Mouse (Mus musculus) kidney, embryonic 15.5 days (tissue): ENCODE results near the gene Olfr1502. TPM values are rescaled to one million over a fixed set of nuclear protein-coding genes. Genes with fewer than 3 reads are reported as not detected.
"Not testable (repeated sequence)": the region's sequence is repeated elsewhere in the genome, so short reads cannot be mapped to it uniquely, and the experiment has no call there.

Experiments
- ATAC-seq: fragments of 200-750 bp; cut with Nextera tagmentation; replicated peaks from 2 replicates; pipeline ENCODE4 v1.8.0; 2017; ENCODE audit warnings: moderate TSS enrichment; ENCODE audit not compliant: low FRiP score
- H3K27ac ChIP-seq: fragments of 300-500 bp; sonication (generic); 2 replicates; pipeline ENCODE4 v1.5.1; 2015; ENCODE audit warnings: mild to moderate bottlenecking, inconsistent platforms
- H3K27me3 ChIP-seq: fragments of 300-500 bp; sonication (generic); 2 replicates; pipeline ENCODE4 v1.6.1; 2015; ENCODE audit warnings: inconsistent platforms
- H3K36me3 ChIP-seq: fragments of 300-500 bp; sonication (generic); 2 replicates; pipeline ENCODE4 v1.6.1; 2015; ENCODE audit warnings: inconsistent platforms
- H3K4me1 ChIP-seq: fragments of 300-500 bp; sonication (generic); 2 replicates; pipeline ENCODE4 v1.6.1; 2015; ENCODE audit warnings: inconsistent platforms
- H3K4me2 ChIP-seq: fragments of 300-500 bp; sonication (generic); 2 replicates; pipeline ENCODE4 v1.6.1; 2015; ENCODE audit warnings: moderate library complexity, mild to moderate bottlenecking, inconsistent platforms
- H3K4me3 ChIP-seq: fragments of 300-500 bp; sonication (generic); replicated peaks from 2 replicates; pipeline ENCODE4 v1.5.1; 2015; ENCODE audit warnings: mild to moderate bottlenecking, inconsistent platforms
- H3K9ac ChIP-seq: fragments of 300-500 bp; sonication (generic); 2 replicates; pipeline ENCODE4 v1.6.1; 2015; ENCODE audit warnings: mild to moderate bottlenecking, inconsistent platforms
- H3K9me3 ChIP-seq: fragments of 300-500 bp; sonication (generic); replicated peaks from 2 replicates; pipeline ENCODE4 v1.6.1; 2016; ENCODE audit warnings: inconsistent platforms
- WGBS: fragments of 180-500 bp; shearing (Covaris S2); methylation state at CpG from one replicate; pipeline ENCODE4 v1.1.7; 2015; ENCODE audit warnings: mixed read lengths; 5-methylcytosine and 5-hydroxymethylcytosine counted together
- polyA plus RNA-seq: library from polyadenylated mRNA; unstranded; fragments of >200 nt; fragmentation: Nextera tagmentation; extraction: Ambion mirVana; gene quantifications from 2 replicates; pipeline ENCODE4 v1.2.1, GENCODE M21; 2015

The Olfr1502 gene
- polyA plus RNA-seq: not detected in 2 replicates

DNA sequence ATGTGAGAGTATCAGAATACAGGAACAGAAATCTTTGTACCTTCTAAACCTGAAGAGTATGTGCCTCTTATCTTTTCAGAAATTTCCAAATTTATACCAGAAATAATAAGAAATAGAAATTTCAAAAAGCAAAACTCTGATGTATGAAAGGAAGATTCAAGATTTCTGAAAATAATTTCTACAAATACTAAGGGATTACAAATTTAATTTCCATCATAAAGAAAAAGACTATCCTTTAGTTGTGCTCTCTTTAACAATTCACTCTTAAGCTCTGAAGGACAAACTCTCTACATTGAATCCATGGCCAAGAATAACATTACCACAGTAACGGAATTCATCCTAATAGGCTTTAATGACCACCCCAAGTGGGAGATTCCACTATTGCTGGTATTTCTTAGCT, at the start of gene Olfr1502:
Olfr1502 (plus strand) TSS at position 301 of the 400 bp plus-strand sequence.
- no peaks in the 10 kb centered on the region for H3K9me3 ChIP-seq
- ATAC-seq: no peak
- WGBS: 84% methylated on average over 1 of the region's 1 CpGs

GRCm38 (mm10) chr19:13812823-13813222, 48.8 kb upstream of the Olfr1502 start:
- Histone ChIP-seq H3K9me3 (no peaks in the 10 kb centered on the region), H3K36me3 (no peaks in the 10 kb centered on the region), H3K9ac (no peak overlapping the region), H3K4me3 (no peak overlapping the region), H3K4me1 (no peaks in the 10 kb centered on the region), H3K27ac (no peak overlapping the region), H3K4me2 (no peak overlapping the region), H3K27me3 (no peaks in the 10 kb centered on the region)
- 66% methylated on average over 2 of the region's 2 CpGs for WGBS
- no peak for ATAC-seq

More for the DNA sequence above, at the start of gene Olfr1502:
- Histone ChIP-seq H3K4me3 (no peak within 1 kb of the TSS), H3K4me1 (no peaks in the 10 kb centered on the region), H3K27ac (no peak within 1 kb of the TSS), H3K9ac (no peak within 1 kb of the TSS), H3K27me3 (no peaks in the 10 kb centered on the region), H3K36me3 (no peaks in the 10 kb centered on the region), H3K4me2 (no peak within 1 kb of the TSS)

DNA sequence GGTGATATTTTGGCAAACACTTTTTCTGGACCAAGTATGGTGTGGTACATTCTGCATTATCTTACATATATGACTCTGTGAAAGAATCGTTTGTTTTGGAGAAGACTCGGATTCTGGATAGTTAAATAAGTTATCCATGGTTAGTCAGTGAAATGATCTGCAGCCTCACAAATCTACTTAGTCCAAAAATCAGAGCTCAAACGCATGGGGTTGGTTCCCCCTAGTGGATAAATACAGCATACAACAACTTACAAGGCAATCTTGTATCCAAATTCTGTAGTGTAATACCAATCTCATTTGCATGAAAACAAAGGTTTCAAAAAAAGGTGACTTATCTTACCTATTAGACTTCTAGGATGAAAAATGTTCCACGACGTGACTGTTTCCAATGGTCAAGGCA, 42.8 kb upstream of the Olfr1502 start:
- no peak for ATAC-seq
- H3K9ac ChIP-seq: no peak overlapping the region
- H3K4me1 ChIP-seq: no peaks in the 10 kb centered on the region
- no peaks in the 10 kb centered on the region for H3K27me3 ChIP-seq
- no peaks in the 10 kb centered on the region for H3K9me3 ChIP-seq
- no peak overlapping the region for H3K27ac ChIP-seq
- no peak overlapping the region for H3K4me2 ChIP-seq
- WGBS: 37% methylated on average over 5 of the region's 5 CpGs
- no peak overlapping the region for H3K4me3 ChIP-seq
- no peaks in the 10 kb centered on the region for H3K36me3 ChIP-seq

- ATAC-seq: no peak
- H3K9me3 ChIP-seq: no peaks in the 10 kb centered on the region
- H3K4me3 ChIP-seq: no peak within 1 kb of the TSS
- H3K9ac ChIP-seq: no peak within 1 kb of the TSS
- no peak within 1 kb of the TSS for H3K4me2 ChIP-seq
- H3K4me1 ChIP-seq: no peaks in the 10 kb centered on the region
- no peaks in the 10 kb centered on the region for H3K27me3 ChIP-seq
- no peak within 1 kb of the TSS for H3K27ac ChIP-seq
- H3K36me3 ChIP-seq: no peaks in the 10 kb centered on the region
Observed at GRCm38 (mm10) chr19:13819347-13819746, 42.2 kb upstream of the Olfr1502 start, which contains the start of gene Olfr1499. TSS of gene Olfr1499 (minus strand) at chr19:13819447.

DNA sequence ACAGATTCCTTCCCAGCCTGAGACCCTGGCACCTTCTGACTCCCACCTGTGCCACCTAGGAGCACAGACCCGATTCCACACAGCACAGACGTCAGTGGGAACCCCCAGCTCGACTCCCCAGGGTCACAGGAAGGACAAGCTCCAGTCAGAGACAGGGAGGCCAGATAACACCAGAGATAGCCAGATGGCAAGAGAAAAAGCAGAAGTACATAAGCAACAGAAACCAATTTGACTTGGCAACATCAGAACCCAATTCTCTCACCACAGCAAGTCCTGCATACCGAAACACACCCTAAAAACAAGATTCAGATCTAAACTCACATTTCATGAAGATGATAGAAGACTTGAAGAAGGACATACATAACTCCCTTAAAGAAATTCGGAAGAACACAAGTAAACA, 40.7 kb upstream of the Olfr1502 start:
- Histone ChIP-seq H3K36me3 (no peaks in the 10 kb centered on the region), H3K4me1 (no peaks in the 10 kb centered on the region), H3K27me3 (no peaks in the 10 kb centered on the region), H3K27ac (no peak overlapping the region), H3K9ac (no peak overlapping the region), H3K4me3 (no peak overlapping the region), H3K9me3 (no peaks in the 10 kb centered on the region), H3K4me2 (no peak overlapping the region)
- ATAC-seq: no peak
- 64% methylated on average over 5 of the region's 5 CpGs for WGBS

DNA sequence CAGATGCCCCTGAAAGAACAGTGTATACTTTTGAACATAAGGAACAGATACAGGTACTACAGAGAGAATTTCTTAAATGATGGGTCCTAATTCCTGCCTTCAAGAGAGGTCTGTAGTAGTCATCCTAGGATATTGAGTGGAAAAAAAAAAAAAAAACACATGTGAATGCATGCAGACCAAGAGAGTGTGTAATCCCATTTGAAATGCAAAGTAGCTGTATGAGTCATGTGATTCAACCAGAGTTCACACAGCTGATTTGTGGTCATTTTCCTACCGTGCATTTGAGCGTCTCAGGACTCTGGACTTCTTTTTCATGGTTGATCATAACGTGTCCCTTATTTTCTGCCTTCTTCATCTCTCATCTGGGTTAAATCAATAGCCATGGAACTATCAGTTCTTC, 33.1 kb upstream of the Olfr1502 start:
- 74% methylated on average over 3 of the region's 3 CpGs for WGBS
- Histone ChIP-seq H3K4me2 (no peak overlapping the region), H3K4me3 (no peak overlapping the region), H3K27ac (no peak overlapping the region), H3K4me1 (no peaks in the 10 kb centered on the region), H3K9ac (no peak overlapping the region), H3K36me3 (no peaks in the 10 kb centered on the region), H3K9me3 (no peaks in the 10 kb centered on the region), H3K27me3 (no peaks in the 10 kb centered on the region)
- ATAC-seq: no peak

DNA sequence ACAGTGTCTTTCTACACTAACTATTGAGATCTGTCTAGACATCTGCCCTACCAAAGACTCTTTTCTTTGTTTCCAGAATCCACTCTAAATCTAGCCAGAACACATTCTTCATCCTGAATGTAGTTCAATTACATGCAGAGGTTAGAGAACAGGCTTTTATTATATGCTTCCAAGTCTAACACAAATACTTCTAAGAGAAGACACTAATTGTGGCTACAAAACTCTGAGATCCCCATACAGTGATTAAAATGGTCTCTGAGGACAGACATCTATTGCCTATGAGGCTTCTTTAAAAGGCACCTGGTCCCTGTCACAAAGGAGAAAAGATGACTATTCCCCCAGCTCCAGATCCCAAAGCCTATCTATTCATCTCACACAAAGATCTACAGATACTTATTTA, 31.2 kb upstream of the Olfr1502 start, which contains the start of gene Olfr1500:
Olfr1500 (minus strand) TSS at position 101 of the 400 bp plus-strand sequence.
- ATAC-seq: no peak
- no peak within 1 kb of the TSS for H3K4me3 ChIP-seq
- H3K9me3 ChIP-seq: no peaks in the 10 kb centered on the region
- no peak within 1 kb of the TSS for H3K4me2 ChIP-seq
- H3K27ac ChIP-seq: no peak within 1 kb of the TSS
- no peaks in the 10 kb centered on the region for H3K36me3 ChIP-seq
- H3K9ac ChIP-seq: no peak within 1 kb of the TSS
- H3K27me3 ChIP-seq: no peaks in the 10 kb centered on the region
- no peaks in the 10 kb centered on the region for H3K4me1 ChIP-seq

GRCm38 (mm10) chr19:13850592-13850991, 11.0 kb upstream of the Olfr1502 start, which contains the start of gene Olfr1501:
TSS of gene Olfr1501 (minus strand) at chr19:13850692.
- H3K27me3 ChIP-seq, H3K4me2 ChIP-seq, ATAC-seq, H3K4me1 ChIP-seq, H3K36me3 ChIP-seq, H3K4me3 ChIP-seq, H3K9me3 ChIP-seq, H3K27ac ChIP-seq, H3K9ac ChIP-seq: not testable (repeated sequence)

DNA sequence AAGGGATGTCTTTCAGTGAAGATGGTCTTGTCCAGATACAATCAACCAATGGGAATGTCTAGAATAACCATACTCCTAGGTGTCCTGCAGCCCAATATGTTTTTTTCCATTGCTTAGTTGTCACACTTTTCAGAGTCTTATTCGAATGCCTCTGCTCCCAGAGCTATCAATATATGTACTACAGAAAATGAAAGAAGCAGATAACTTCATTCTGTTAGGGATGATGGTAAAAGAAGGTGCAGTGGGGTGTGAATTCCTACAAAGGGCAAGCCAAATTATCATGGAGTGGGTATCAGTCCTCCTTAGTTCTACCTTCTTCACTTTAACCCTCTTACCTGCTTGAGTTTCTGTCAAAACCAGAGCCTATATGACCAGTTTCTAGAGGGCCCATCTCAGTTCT, 36.2 kb downstream of the Olfr1502 start, which contains the start of gene Olfr1504:
Olfr1504 (minus strand) TSS at position 101 of the 400 bp plus-strand sequence.
- Histone ChIP-seq H3K4me3 (no peak within 1 kb of the TSS), H3K36me3 (no peaks in the 10 kb centered on the region)
- WGBS: 72% methylated on average over 1 of the region's 1 CpGs

More for the DNA sequence above, 36.2 kb downstream of the Olfr1502 start, which contains the start of gene Olfr1504:
- no peaks in the 10 kb centered on the region for H3K4me1 ChIP-seq
- ATAC-seq: no peak
- H3K9me3 ChIP-seq: no peaks in the 10 kb centered on the region
- no peaks in the 10 kb centered on the region for H3K27me3 ChIP-seq
- no peak within 1 kb of the TSS for H3K4me2 ChIP-seq
- H3K9ac ChIP-seq: no peak within 1 kb of the TSS
- H3K27ac ChIP-seq: no peak within 1 kb of the TSS

Other genes starting within 250 kb of the Olfr1502 start
- gene Olfr1487, start 244.4 kb upstream of the Olfr1502 start, polyA plus RNA-seq: not detected in 2 replicates
- gene Olfr1489, start 230.2 kb upstream of the Olfr1502 start, polyA plus RNA-seq: not detected in 2 replicates
- not detected in 2 replicates for gene Olfr1490, start 210.7 kb upstream of the Olfr1502 start, polyA plus RNA-seq
- gene Olfr1491, start 164.5 kb upstream of the Olfr1502 start, polyA plus RNA-seq: not detected in 2 replicates
- not detected in 2 replicates for gene Olfr1493-ps1, start 138.5 kb upstream of the Olfr1502 start, polyA plus RNA-seq
- gene Olfr1494, start 122.1 kb upstream of the Olfr1502 start, polyA plus RNA-seq: not detected in 2 replicates
- not detected in 2 replicates for gene Olfr1495, start 97.2 kb upstream of the Olfr1502 start, polyA plus RNA-seq
- not detected in 2 replicates for gene Olfr1496, start 83.9 kb upstream of the Olfr1502 start, polyA plus RNA-seq
- gene Olfr1497, start 63.6 kb upstream of the Olfr1502 start, polyA plus RNA-seq: not detected in 2 replicates
- gene Olfr1499, start 42.3 kb upstream of the Olfr1502 start, polyA plus RNA-seq: not detected in 2 replicates
- not detected in 2 replicates for gene Olfr1500, start 31.3 kb upstream of the Olfr1502 start, polyA plus RNA-seq
- gene Olfr1501, start 11.1 kb upstream of the Olfr1502 start, polyA plus RNA-seq: not detected in 2 replicates
- gene Olfr1504, start 36.1 kb downstream of the Olfr1502 start, polyA plus RNA-seq: not detected in 2 replicates
- gene Olfr1505, start 51.7 kb downstream of the Olfr1502 start, polyA plus RNA-seq: not detected in 2 replicates